Mouse (Mus musculus) CD4-positive, CD25-positive, alpha-beta regulatory T cell, adult 4 months (primary cell): ENCODE data around the gene Slc25a27. TPM values are rescaled to one million over a fixed set of nuclear protein-coding genes. Genes with fewer than 3 reads are reported as not detected.

Source experiments
- ATAC-seq: one replicate; pipeline ENCODE4 v1.8.0; 2017
- polyA plus RNA-seq, 2 experiments: library from polyadenylated mRNA; unstranded; fragments of 100-300 nt; shearing (Covaris generic); gene quantifications; one replicate each; pipeline ENCODE4 v1.2.1; 2017

Slc25a27 gene
- polyA plus RNA-seq, 2 experiments from 2014 or later = 4.3 to 4.5 TPM

DNA sequence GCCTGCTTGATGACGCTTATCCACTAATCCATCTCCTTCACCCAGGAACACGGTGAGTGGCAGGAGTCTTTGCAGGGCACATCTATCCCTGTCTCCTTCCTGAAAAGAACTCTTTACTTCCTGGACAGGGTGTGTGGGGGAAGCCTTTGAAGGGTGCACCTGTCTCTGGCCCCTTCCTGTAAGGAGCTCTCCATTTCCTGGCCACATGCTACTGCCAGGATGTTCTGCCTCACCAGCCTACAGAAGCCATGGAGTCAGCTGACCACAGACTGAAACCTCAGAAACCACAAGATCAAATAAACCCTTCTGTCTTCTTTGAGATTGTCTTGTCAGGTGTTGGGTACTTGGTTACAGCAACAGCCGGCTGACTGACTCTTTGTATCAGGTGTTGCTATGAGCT, 21.9 kb downstream of the Slc25a27 start:
- no peak for ATAC-seq

DNA sequence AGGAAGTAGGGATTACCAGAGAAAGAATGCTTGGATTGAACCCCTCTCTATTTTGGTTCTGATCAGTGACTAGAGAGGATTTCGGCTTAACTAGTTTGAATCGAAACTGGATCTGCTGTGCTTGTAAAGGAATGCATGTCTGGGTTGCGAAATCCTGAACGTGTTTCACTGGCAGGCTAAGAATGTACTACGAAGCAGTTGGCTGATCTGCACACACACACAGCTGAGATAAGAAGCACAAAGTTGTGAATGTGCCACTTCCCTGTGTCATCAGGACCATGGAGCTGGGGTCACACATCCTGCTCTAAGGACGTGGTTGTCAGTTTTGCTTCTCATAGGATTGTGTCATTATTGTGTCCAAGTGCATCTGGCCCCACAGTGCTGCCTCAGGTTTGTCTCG, 22.6 kb downstream of the Slc25a27 start:
- ATAC-seq = no peak

GRCm38 (mm10) chr17:43643191-43643590, 23.8 kb downstream of the Slc25a27 start:
- no peak for ATAC-seq

GRCm38 (mm10) chr17:43640825-43641224, 26.2 kb downstream of the Slc25a27 start:
- no peak for ATAC-seq

DNA sequence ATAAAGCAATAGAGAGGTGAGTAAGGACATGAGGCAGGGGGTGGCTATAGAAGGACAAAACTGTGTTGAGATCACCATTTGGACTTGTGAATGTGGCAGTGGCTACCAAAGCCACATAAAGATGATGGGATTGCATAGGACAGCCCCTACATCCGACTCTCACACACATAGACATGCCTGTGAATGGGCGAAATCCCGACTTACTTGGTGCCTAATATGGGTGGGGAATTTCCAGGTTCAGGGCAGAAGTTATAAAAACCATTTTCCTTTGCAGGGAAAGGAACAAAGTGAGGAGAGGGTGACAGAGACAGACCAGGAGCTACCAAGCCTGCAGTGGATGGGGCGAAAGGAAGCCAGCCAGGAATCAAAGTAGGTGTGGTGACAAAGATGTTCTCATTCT, 29.9 kb downstream of the Slc25a27 start:
- ATAC-seq = no peak

GRCm38 (mm10) chr17:43630427-43630760, 36.6 kb downstream of the Slc25a27 start:
- ATAC-seq = no peak

GRCm38 (mm10) chr17:43629496-43630426, 37.3 kb downstream of the Slc25a27 start, which contains the start of gene Tdrd6:
Gene Tdrd6, minus strand, starts transcription at chr17:43630299.
- ATAC-seq = no peak

- no peak for ATAC-seq
Observed at GRCm38 (mm10) chr17:43629026-43629495, 38.0 kb downstream of the Slc25a27 start.

DNA sequence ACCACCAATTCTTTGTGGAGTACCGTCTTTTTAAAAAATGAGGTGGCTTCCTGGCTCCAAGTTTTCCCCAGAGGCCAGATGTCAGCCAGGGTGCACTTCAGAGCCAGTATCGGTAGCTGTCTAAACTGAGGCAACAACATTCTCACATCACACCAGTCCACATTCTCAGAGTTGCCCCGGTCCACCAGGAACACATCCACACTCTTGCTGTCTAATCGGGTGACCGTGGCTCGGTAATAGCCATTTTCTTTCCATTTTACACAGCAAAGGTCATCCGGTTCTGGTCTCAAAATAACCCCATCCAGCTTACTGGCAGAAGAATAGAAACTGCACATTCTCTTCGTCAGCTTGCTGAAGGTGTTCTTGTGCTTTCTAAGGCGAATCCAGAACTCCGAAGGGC, 38.8 kb downstream of the Slc25a27 start:
- no peak for ATAC-seq

DNA sequence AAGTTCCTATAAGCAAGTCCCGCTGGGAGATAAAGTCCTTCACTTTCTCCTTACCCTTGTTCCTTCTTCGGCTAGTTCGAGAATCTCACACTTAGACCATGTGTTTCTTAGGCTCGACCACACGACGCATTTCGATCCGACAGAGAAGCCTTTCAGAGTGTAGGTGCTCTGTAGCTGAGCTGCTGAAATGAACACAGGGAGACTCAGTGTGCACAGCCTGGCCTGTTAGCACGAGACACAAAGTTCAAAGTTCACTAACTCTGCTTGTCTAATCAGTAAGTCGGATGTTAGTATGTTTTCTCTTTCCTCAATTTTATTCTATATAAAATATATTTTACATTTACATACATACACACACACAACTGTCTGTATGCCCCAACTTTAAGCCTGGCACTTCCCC, 44.9 kb downstream of the Slc25a27 start:
- ATAC-seq = no peak

DNA sequence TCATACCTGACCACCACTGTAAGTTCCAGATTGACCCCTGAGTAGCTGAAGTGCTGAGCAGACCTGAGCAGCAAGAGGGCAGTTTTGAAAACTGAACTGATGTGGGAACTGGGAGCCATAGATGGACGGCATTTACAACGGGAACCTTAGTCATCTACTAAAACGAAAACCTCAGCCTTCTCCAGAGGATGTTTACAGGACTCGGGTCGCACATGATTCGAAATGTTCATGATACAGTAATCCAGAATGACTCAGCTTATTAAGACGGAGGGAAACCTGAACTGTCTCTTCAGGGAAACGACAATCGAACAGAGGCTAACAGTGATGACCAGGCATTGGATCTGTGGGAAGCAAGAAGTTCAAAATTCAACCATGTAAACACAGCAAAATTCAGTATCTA, 47.9 kb downstream of the Slc25a27 start:
- ATAC-seq = no peak

GRCm38 (mm10) chr17:43612221-43612620, 54.8 kb downstream of the Slc25a27 start:
- no peak for ATAC-seq

GRCm38 (mm10) chr17:43611586-43611985, 55.4 kb downstream of the Slc25a27 start:
- ATAC-seq = no peak

GRCm38 (mm10) chr17:43606704-43607103, 60.3 kb downstream of the Slc25a27 start:
- no peak for ATAC-seq

DNA sequence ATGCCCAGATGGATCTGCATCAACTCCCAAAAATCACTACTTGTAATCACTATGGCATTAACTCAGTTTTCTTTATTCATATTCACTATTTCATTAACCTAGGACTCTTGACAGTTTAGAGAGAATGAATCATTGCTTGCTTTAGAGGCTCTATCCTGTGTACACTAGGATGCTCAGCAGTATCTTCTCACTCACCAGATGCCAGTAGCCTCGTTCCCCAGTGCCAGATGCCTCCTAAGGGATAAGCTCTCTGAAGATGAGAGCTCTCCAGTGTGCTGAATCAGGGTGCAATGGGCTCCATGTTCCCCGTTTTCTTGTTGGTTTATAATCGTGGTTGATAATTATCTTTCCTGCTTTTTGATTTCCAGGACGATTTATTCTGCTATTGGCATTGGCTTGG, 68.3 kb downstream of the Slc25a27 start:
- ATAC-seq = no peak

GRCm38 (mm10) chr17:43597742-43598141, 69.3 kb downstream of the Slc25a27 start:
- no peak for ATAC-seq

- no peak for ATAC-seq
Observed at GRCm38 (mm10) chr17:43592296-43593291, 74.4 kb downstream of the Slc25a27 start.

Other genes with a start within 250 kb of the Slc25a27 start
- not detected for gene Mep1a, start 164.4 kb downstream of the Slc25a27 start, polyA plus RNA-seq
- gene Ankrd66, start 123.6 kb downstream of the Slc25a27 start, polyA plus RNA-seq = not detected
- 1 to 10 TPM in 1 of 2 experiments, under 1 TPM in 1; 0.30 to 1.5 TPM for gene Pla2g7, start 99.1 kb downstream of the Slc25a27 start, polyA plus RNA-seq
- not detected for gene Tdrd6, start 36.9 kb downstream of the Slc25a27 start, polyA plus RNA-seq
- gene Cyp39a1, start 211 bp upstream of the Slc25a27 start, polyA plus RNA-seq = 1 to 10 TPM in 1 of 2 experiments, under 1 TPM in 1; 0.74 to 2.3 TPM
- not detected for gene Rcan2, start 134.1 kb upstream of the Slc25a27 start, polyA plus RNA-seq